Mouse (Mus musculus) intestine, postnatal 0 days (tissue): Measurements from ENCODE around the gene Taok1. TPM values are rescaled to one million over a fixed set of nuclear protein-coding genes. Genes with fewer than 3 reads are reported as not detected.

Source experiments
- ATAC-seq: fragments of 200-750 bp; cut with Nextera tagmentation; 2 replicates; pipeline ENCODE4 v1.8.0; 2017; ENCODE audit warnings: mild to moderate bottlenecking, moderate TSS enrichment, moderate library complexity
- H3K27ac ChIP-seq: fragments of 300-500 bp; sonication (generic); 2 replicates; pipeline ENCODE4 v1.5.1; 2014; ENCODE audit warnings: mild to moderate bottlenecking, low read depth, low read length, moderate library complexity
- H3K27me3 ChIP-seq: fragments of 300-500 bp; sonication (generic); replicated peaks from 2 replicates; pipeline ENCODE4 v1.6.1; 2014; ENCODE audit warnings: low read length, mixed read lengths; ENCODE audit not compliant: control insufficient read depth, insufficient read depth
- H3K36me3 ChIP-seq: fragments of 300-500 bp; sonication (generic); 2 replicates; pipeline ENCODE4 v1.6.1; 2014; ENCODE audit warnings: mild to moderate bottlenecking, moderate library complexity; ENCODE audit not compliant: control insufficient read depth, insufficient read depth
- H3K4me1 ChIP-seq: fragments of 300-500 bp; sonication (generic); replicated peaks from 2 replicates; pipeline ENCODE4 v1.6.1; 2014; ENCODE audit warnings: antibody characterized with exemption, low read length, mixed read lengths; ENCODE audit not compliant: control insufficient read depth, insufficient read depth
- H3K4me2 ChIP-seq: fragments of 300-500 bp; sonication (generic); replicated peaks from 2 replicates; pipeline ENCODE4 v1.6.1; 2014; ENCODE audit warnings: low read depth, mild to moderate bottlenecking, moderate library complexity
- H3K4me3 ChIP-seq: fragments of 300-500 bp; sonication (generic); 2 replicates; pipeline ENCODE4 v1.5.1; 2014; ENCODE audit warnings: low read depth, low read length
- H3K9ac ChIP-seq: fragments of 300-500 bp; sonication (generic); 2 replicates; pipeline ENCODE4 v1.6.1; 2014; ENCODE audit warnings: mild to moderate bottlenecking, low read depth, low read length
- H3K9me3 ChIP-seq: fragments of 300-500 bp; sonication (generic); 2 replicates; pipeline ENCODE4 v1.6.1; 2016; ENCODE audit warnings: mixed run types; ENCODE audit not compliant: control insufficient read depth
- CTCF ChIP-seq: sonication (generic); IDR thresholded peaks from 2 replicates; pipeline ENCODE4 v1.5.1; 2016; ENCODE audit warnings: low read depth, mild to moderate bottlenecking, control low read depth, antibody characterized with exemption, moderate library complexity
- WGBS: fragments of 180-500 bp; shearing (Covaris S2); extraction: QIAGEN DNeasy Blood & Tissue Kit; methylation state at CpG from one replicate; pipeline ENCODE4 v1.1.7; 2014; 5-methylcytosine and 5-hydroxymethylcytosine counted together
- polyA plus RNA-seq: library from polyadenylated mRNA; unstranded; fragments of >200 nt; fragmentation: Nextera tagmentation; extraction: Ambion mirVana; gene quantifications from 2 replicates; pipeline ENCODE4 v1.2.1, GENCODE M21; 2015

The Taok1 gene
- polyA plus RNA-seq, 1 experiment from 2014 or later = 8.6 TPM

DNA sequence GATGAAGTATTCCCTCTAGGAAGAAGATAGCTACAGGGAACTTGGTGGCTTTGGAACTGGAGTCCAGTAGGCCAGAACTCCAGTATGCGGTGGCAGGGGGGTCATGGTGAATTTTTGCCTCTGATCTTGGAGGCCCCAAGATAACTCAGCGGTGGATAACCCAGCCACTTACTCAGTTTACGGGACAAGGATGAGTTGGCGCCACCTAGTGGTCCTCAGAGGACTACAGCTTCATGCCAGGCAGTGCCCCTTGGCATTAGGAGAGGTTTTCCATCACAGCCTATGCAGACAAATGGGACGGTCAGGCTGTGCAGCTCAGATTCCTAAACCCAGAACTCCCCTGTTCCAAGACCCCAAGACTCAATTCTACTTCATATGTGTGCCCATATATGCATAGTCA is 106.2 kb downstream of the Taok1 start:
- Histone ChIP-seq H3K4me2 (no peak overlapping the region), H3K27ac (0 out of 2 replicates have a peak overlapping the region, but pooled peaks have one; percentile 28), H3K9ac (0 out of 2 replicates have a peak overlapping the region, but pooled peaks have one; percentile 3), H3K9me3 (no peaks in the 10 kb centered on the region), H3K4me1 (peaks cover 18% of the 10 kb centered on the region), H3K27me3 (no peaks in the 10 kb centered on the region), H3K4me3 (no peak overlapping the region), H3K36me3 (peaks cover 73% of the 10 kb centered on the region)
- ATAC-seq = no peak
- peak; percentile 92 for TF ChIP-seq CTCF
- 22% methylated on average over 5 of the region's 5 CpGs for WGBS

DNA sequence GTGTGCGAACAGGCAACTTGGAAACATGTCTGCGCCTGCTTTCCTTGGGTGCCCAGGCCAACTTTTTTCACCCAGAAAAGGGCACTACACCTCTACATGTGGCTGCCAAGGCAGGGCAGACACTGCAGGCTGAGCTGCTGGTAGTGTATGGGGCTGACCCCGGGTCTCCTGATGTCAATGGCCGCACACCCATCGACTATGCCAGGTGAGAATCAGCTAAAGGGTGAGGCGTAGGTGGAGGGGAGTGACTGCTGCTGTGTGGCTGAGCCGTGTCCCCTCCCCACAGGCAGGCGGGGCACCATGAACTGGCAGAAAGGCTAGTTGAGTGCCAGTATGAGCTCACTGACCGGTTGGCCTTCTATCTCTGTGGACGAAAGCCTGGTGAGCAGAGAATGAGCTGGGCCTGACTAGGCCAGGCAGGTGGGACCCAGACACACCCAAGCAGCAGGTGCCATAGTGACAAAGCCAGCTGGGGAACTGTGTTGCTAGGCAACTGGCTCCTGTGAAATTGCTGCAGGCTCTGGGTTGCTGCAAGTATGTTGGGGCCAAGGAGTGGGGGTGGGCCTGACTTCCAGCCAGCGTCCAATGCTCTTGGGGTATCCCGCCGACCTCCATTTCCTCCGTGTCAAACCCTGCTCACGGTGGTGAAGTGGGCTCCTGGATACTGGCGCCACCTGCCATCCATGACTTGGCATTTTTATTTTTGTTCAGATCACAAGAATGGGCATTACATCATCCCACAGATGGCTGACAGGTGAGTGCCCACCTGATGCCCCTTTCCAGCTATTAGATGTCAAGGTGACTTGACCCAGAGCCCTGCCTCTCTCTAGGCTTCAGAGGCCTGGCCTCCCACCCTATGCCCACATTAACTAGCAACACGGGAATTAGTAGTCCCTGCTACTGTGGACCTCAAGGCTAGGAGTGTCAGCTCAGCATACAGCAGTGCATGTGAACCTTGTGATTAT is 107.0 kb downstream of the Taok1 start:
- Histone ChIP-seq H3K9ac (0 out of 2 replicates have a peak overlapping the region, but pooled peaks have one; percentile 3), H3K4me2 (no peak overlapping the region), H3K36me3 (peaks cover 66% of the 10 kb centered on the region), H3K27me3 (no peaks in the 10 kb centered on the region), H3K27ac (0 out of 2 replicates have a peak overlapping the region, but pooled peaks have one; percentile 28), H3K9me3 (no peaks in the 10 kb centered on the region), H3K4me3 (no peak overlapping the region), H3K4me1 (peaks cover 16% of the 10 kb centered on the region)
- no peak for TF ChIP-seq CTCF
- ATAC-seq = no peak
- WGBS = 68% methylated on average over 17 of the region's 17 CpGs

GRCm38 (mm10) chr11:77499354-77499753 is 108.3 kb downstream of the Taok1 start:
- WGBS = 88% methylated on average over 7 of the region's 7 CpGs
- Histone ChIP-seq H3K4me1 (peaks cover 18% of the 10 kb centered on the region), H3K4me2 (no peak overlapping the region), H3K27ac (peak overlapping the region; percentile 15; the same call in 1 of the 2 replicates), H3K9me3 (no peaks in the 10 kb centered on the region), H3K4me3 (no peak overlapping the region), H3K9ac (no peak overlapping the region), H3K27me3 (no peaks in the 10 kb centered on the region), H3K36me3 (peaks cover 53% of the 10 kb centered on the region)
- ATAC-seq = no peak
- TF ChIP-seq CTCF = no peak

GRCm38 (mm10) chr11:77498261-77499139 is 109.1 kb downstream of the Taok1 start:
- Histone ChIP-seq H3K4me3 (no peak overlapping the region), H3K27ac (peak overlapping the region; percentile 30), H3K36me3 (peaks cover 45% of the 10 kb centered on the region), H3K4me2 (0 out of 2 replicates have a peak overlapping the region, but pooled peaks have one; percentile 6), H3K9me3 (no peaks in the 10 kb centered on the region), H3K4me1 (peaks cover 17% of the 10 kb centered on the region), H3K9ac (no peak overlapping the region; the same call in 1 of the 2 replicates), H3K27me3 (no peaks in the 10 kb centered on the region)
- no peak for ATAC-seq
- no peak for TF ChIP-seq CTCF
- 74% methylated on average over 12 of the region's 12 CpGs for WGBS

GRCm38 (mm10) chr11:77497851-77498250 is 109.8 kb downstream of the Taok1 start:
- Histone ChIP-seq H3K36me3 (peaks cover 38% of the 10 kb centered on the region), H3K9me3 (no peaks in the 10 kb centered on the region), H3K4me1 (peaks cover 14% of the 10 kb centered on the region; the same call in 1 of the 2 replicates), H3K27ac (peak overlapping the region; percentile 30), H3K9ac (no peak overlapping the region), H3K4me3 (no peak overlapping the region), H3K4me2 (0 out of 2 replicates have a peak overlapping the region, but pooled peaks have one; percentile 6), H3K27me3 (no peaks in the 10 kb centered on the region)
- ATAC-seq = no peak
- no peak for TF ChIP-seq CTCF
- WGBS = 68% methylated on average over 4 of the region's 4 CpGs

DNA sequence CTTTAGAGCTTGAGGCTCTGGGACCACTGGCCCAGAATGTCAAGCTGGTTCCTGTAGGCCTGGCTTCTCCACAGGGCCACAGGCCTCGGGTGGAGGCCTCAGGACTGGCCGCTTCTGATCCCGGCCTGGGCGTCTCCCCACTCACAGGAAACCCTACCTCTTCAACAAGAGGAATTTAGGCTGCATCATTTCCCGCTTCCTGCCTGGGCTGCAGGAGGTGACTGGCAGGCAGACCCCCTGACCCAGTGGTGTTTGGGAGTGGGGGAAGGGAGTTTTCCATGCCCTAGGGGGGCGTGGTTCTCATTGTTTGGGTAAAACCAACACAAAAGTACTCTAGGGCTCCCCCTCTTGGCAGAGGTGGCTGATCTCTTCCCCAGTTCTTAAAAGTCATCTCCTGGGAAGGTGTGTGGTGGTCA is 110.3 kb downstream of the Taok1 start:
- peak; percentile 62 for TF ChIP-seq CTCF
- WGBS = 56% methylated on average over 6 of the region's 6 CpGs
- no peaks in the 10 kb centered on the region for H3K27me3 ChIP-seq
- H3K9ac ChIP-seq = no peak overlapping the region
- no peak for ATAC-seq
- H3K4me3 ChIP-seq = no peak overlapping the region
- H3K4me2 ChIP-seq = no peak overlapping the region
- peaks cover 14% of the 10 kb centered on the region; the same call in 1 of the 2 replicates for H3K4me1 ChIP-seq
- H3K36me3 ChIP-seq = peaks cover 33% of the 10 kb centered on the region
- H3K27ac ChIP-seq = peak overlapping the region; percentile 77
- no peaks in the 10 kb centered on the region for H3K9me3 ChIP-seq
